Mouse (Mus musculus) MEL (cell line): ENCODE measurements around the gene Gad1. TPM values are rescaled to one million over a fixed set of nuclear protein-coding genes. Genes with fewer than 3 reads are reported as not detected.
A peak's percentile ranks its signal among the peaks of the same experiment; 100 is the strongest.

ENCODE experiments used
- DNase-seq: peaks from one replicate; pipeline ENCODE4 v3.0.0; 2011; ENCODE audit warnings: low read depth, low spot score
- H3K27ac ChIP-seq: 2 replicates; pipeline ENCODE4 v1.5.1; 2012; ENCODE audit warnings: low read depth, mild to moderate bottlenecking, control low read depth, low read length, moderate library complexity; ENCODE audit not compliant: control insufficient read depth
- H3K27me3 ChIP-seq, 2 experiments: fragments of 150-350 bp in 1 of 2; sonication (generic) in 1 of 2; 2 replicates each; pipeline ENCODE4 v1.6.1; 2012; ENCODE audit warnings: low read length in 2 of 2, mild to moderate bottlenecking in 2 of 2, improper control_type of control experiment in 1 of 2, moderate library complexity in 1 of 2; ENCODE audit not compliant: insufficient read depth in 2 of 2, control insufficient read depth in 1 of 2
- H3K36me3 ChIP-seq, 2 experiments: 2 replicates each; pipeline ENCODE4 v1.6.1; 2012 to 2014; ENCODE audit warnings: low read length in 2 of 2, improper control_type of control experiment in 1 of 2, inconsistent platforms in 1 of 2, mild to moderate bottlenecking in 1 of 2; ENCODE audit not compliant: insufficient read depth in 2 of 2, control insufficient read depth in 1 of 2
- H3K4me1 ChIP-seq, 2 experiments: fragments of 150-350 bp in 1 of 2; sonication (generic) in 1 of 2; 2 replicates each; pipeline ENCODE4 v1.6.1; 2012; ENCODE audit warnings: low read length in 2 of 2, improper control_type of control experiment in 1 of 2, mild to moderate bottlenecking in 1 of 2; ENCODE audit not compliant: insufficient read depth in 2 of 2, control insufficient read depth in 1 of 2
- H3K4me3 ChIP-seq, 2 experiments: fragments of 150-350 bp in 1 of 2; sonication (generic) in 1 of 2; 2 replicates each; pipeline ENCODE4 v1.5.1; 2012; ENCODE audit warnings: low read depth in 2 of 2, low read length in 2 of 2, mild to moderate bottlenecking in 2 of 2, moderate library complexity in 2 of 2, control low read depth in 1 of 2, improper control_type of control experiment in 1 of 2; ENCODE audit not compliant: control insufficient read depth in 1 of 2, insufficient read depth in 1 of 2
- H3K79me2 ChIP-seq: 2 replicates; pipeline ENCODE4 v1.6.1; 2012; ENCODE audit warnings: mild to moderate bottlenecking, low read length, moderate library complexity; ENCODE audit not compliant: control insufficient read depth, poor library complexity, insufficient read depth
- H3K9ac ChIP-seq: 2 replicates; pipeline ENCODE4 v1.6.1; 2012; ENCODE audit warnings: low read depth, mild to moderate bottlenecking, control low read depth, low read length, moderate library complexity; ENCODE audit not compliant: control insufficient read depth, poor library complexity, severe bottlenecking
- H3K9me3 ChIP-seq: fragments of 150-350 bp; sonication (generic); replicated peaks from 2 replicates; pipeline ENCODE4 v1.6.1; 2012; ENCODE audit warnings: mild to moderate bottlenecking, low read length, improper control_type of control experiment, moderate library complexity; ENCODE audit not compliant: insufficient read depth
- CHD1 ChIP-seq: IDR thresholded peaks from 2 replicates; pipeline ENCODE4 v1.6.1; 2012; ENCODE audit warnings: low read depth, mild to moderate bottlenecking, inconsistent platforms, low read length, improper control_type of control experiment
- E2F4 ChIP-seq: IDR thresholded peaks from 2 replicates; pipeline ENCODE4 v1.6.1; 2011; ENCODE audit warnings: low read depth, low read length, improper control_type of control experiment, borderline replicate concordance
- ELF1 ChIP-seq: IDR thresholded peaks from 2 replicates; pipeline ENCODE4 v1.6.1; 2014; ENCODE audit warnings: low read depth, mild to moderate bottlenecking, inconsistent platforms, low read length, improper control_type of control experiment, moderate library complexity
- GATA1 ChIP-seq: IDR thresholded peaks from 2 replicates; pipeline ENCODE4 v1.6.1; 2011; ENCODE audit warnings: low read depth, low read length, improper control_type of control experiment
- HCFC1 ChIP-seq: IDR thresholded peaks from 2 replicates; pipeline ENCODE4 v1.6.1; 2012; ENCODE audit warnings: low read depth, mild to moderate bottlenecking, inconsistent platforms, low read length, improper control_type of control experiment, moderate library complexity
- KAT2A ChIP-seq: conservative IDR thresholded peaks from 2 replicates; pipeline ENCODE4 v1.6.1; 2012; ENCODE audit warnings: low read depth, low read length, improper control_type of control experiment, inconsistent platforms
- MAFK ChIP-seq: IDR thresholded peaks from 2 replicates; pipeline ENCODE4 v1.6.1; 2011; ENCODE audit warnings: low read depth, mild to moderate bottlenecking, low read length, improper control_type of control experiment, borderline replicate concordance
- MEF2A ChIP-seq: IDR thresholded peaks from 2 replicates; pipeline ENCODE4 v1.6.1; 2014; ENCODE audit warnings: low read depth, mild to moderate bottlenecking, inconsistent platforms, low read length, improper control_type of control experiment; ENCODE audit not compliant: poor library complexity, insufficient replicate concordance, severe bottlenecking; ENCODE audit errors: extremely low read depth
- MXI1 ChIP-seq: IDR thresholded peaks from 2 replicates; pipeline ENCODE4 v1.6.1; 2011; ENCODE audit warnings: mild to moderate bottlenecking, low read depth, low read length, improper control_type of control experiment
- NELFE ChIP-seq: IDR thresholded peaks from 2 replicates; pipeline ENCODE4 v1.6.1; 2011; ENCODE audit warnings: low read depth, low read length, improper control_type of control experiment
- NRF1 ChIP-seq: IDR thresholded peaks from 2 replicates; pipeline ENCODE4 v1.6.1; 2014; ENCODE audit warnings: low read depth, mild to moderate bottlenecking, inconsistent platforms, low read length, improper control_type of control experiment, moderate library complexity; ENCODE audit not compliant: poor library complexity, insufficient read depth, severe bottlenecking
- POLR2A ChIP-seq, 2 experiments: IDR thresholded peaks; 2 replicates each; pipeline ENCODE4 v1.6.1; 2011 to 2012; ENCODE audit warnings: low read length in 2 of 2, mild to moderate bottlenecking in 2 of 2, control low read depth in 1 of 2, improper control_type of control experiment in 1 of 2, low read depth in 1 of 2, moderate library complexity in 1 of 2; ENCODE audit not compliant: control insufficient read depth in 1 of 2, insufficient read depth in 1 of 2, poor library complexity in 1 of 2
- RAD21 ChIP-seq: IDR thresholded peaks from 2 replicates; pipeline ENCODE4 v1.6.1; 2011; ENCODE audit warnings: mild to moderate bottlenecking, low read depth, low read length, improper control_type of control experiment
- RCOR1 ChIP-seq: IDR thresholded peaks from 2 replicates; pipeline ENCODE4 v1.6.1; 2012; ENCODE audit warnings: low read depth, mild to moderate bottlenecking, inconsistent platforms, low read length, improper control_type of control experiment
- TAL1 ChIP-seq: IDR thresholded peaks from 2 replicates; pipeline ENCODE4 v1.6.1; 2012; ENCODE audit warnings: mild to moderate bottlenecking, inconsistent platforms, low read length, moderate library complexity, mixed read lengths
- TBP ChIP-seq: IDR thresholded peaks from 2 replicates; pipeline ENCODE4 v1.8.0; 2011; ENCODE audit warnings: low read depth, low read length, improper control_type of control experiment
- USF1 ChIP-seq: IDR thresholded peaks from 2 replicates; pipeline ENCODE4 v1.6.1; 2014; ENCODE audit warnings: low read depth, mild to moderate bottlenecking, inconsistent platforms, low read length, improper control_type of control experiment, moderate library complexity
- ZC3H11A ChIP-seq: IDR thresholded peaks from 2 replicates; pipeline ENCODE4 v1.6.1; 2012; ENCODE audit warnings: low read depth, mild to moderate bottlenecking, inconsistent platforms, low read length, improper control_type of control experiment
- polyA plus RNA-seq, 2 experiments: library from polyadenylated mRNA; stranded (reverse) in 1 of 2; unstranded in 1 of 2; fragments of >175 nt in 1 of 2; fragments of >200 nt in 1 of 2; gene quantifications; 2 replicates each; pipeline versions ENCODE4 v1.2.1 to v1.2.4; 2012; ENCODE audit warnings: low replicate concordance in 2 of 2, low read depth in 1 of 2; ENCODE audit not compliant: insufficient read length in 2 of 2, insufficient read depth in 1 of 2, missing spikeins in 1 of 2
- total RNA-seq: library from RNA; depleted of rRNA; stranded (reverse); fragments of 300-350 nt; gene quantifications from 2 replicates; pipeline ENCODE4 v1.2.3, GENCODE M21; 2012

The Gad1 gene
- total and polyA plus RNA-seq, 3 experiments = not detected

- TF ChIP-seq MEF2A (no peak), ZC3H11A (no peak), POLR2A (IDR thresholded peaks at IDR 0.05; ENCODE audit: control insufficient read depth in 1 of 2, insufficient read depth in 1 of 2, low read depth in 1 of 2, low read length in 2 of 2, poor library complexity in 1 of 2) (no peak), CHD1 (no peak), NRF1 (no peak), HCFC1 (no peak), ELF1 (peak; percentile 48; the same call in 1 of the 2 replicates), TAL1 (no peak), RAD21 (no peak), MAFK (no peak), KAT2A (no peak), TBP (peak; percentile 70)
Observed at GRCm38 (mm10) chr2:70645266-70645780, 92.5 kb downstream of the Gad1 start (continued).

- Histone ChIP-seq H3K36me3 (peaks cover 0 to 7% of the 10 kb centered on the region in 2 experiments; a peak in 2 of 4 replicates), H3K9me3 (no peaks in the 10 kb centered on the region), H3K79me2 (no peaks in the 10 kb centered on the region), H3K27ac (no peak overlapping the region), H3K9ac (no peak overlapping the region), H3K4me1 (peaks cover 0 to 10% of the 10 kb centered on the region in 2 experiments; a peak in 2 of 4 replicates), H3K27me3 (peaks cover 3 to 12% of the 10 kb centered on the region in 2 experiments), H3K4me3 (no peak overlapping the region)
- TF ChIP-seq NELFE = no peak
- TF ChIP-seq GATA1 = no peak
- no peak for DNase-seq
Observed at GRCm38 (mm10) chr2:70647681-70648080, 94.8 kb downstream of the Gad1 start.

GRCm38 (mm10) chr2:70648271-70648670 is 95.4 kb downstream of the Gad1 start:
- Histone ChIP-seq H3K36me3 (peaks cover 0 to 7% of the 10 kb centered on the region in 2 experiments; a peak in 2 of 4 replicates), H3K4me3 (no peak overlapping the region), H3K79me2 (no peaks in the 10 kb centered on the region), H3K9me3 (no peaks in the 10 kb centered on the region), H3K9ac (no peak overlapping the region), H3K27ac (no peak overlapping the region), H3K4me1 (peaks cover 0 to 10% of the 10 kb centered on the region in 2 experiments; a peak in 2 of 4 replicates), H3K27me3 (peaks cover 6 to 13% of the 10 kb centered on the region in 2 experiments)
- TF ChIP-seq E2F4 (no peak), NRF1 (no peak), MXI1 (no peak), RCOR1 (no peak), TAL1 (no peak), POLR2A (IDR thresholded peaks at IDR 0.05; ENCODE audit: control insufficient read depth in 1 of 2, insufficient read depth in 1 of 2, low read depth in 1 of 2, low read length in 2 of 2, poor library complexity in 1 of 2) (no peak), USF1 (no peak)
- no peak for DNase-seq
